Mouse (Mus musculus) gastrocnemius, postnatal 36 days (tissue): ENCODE measurements around the gene Sp2. TPM values are rescaled to one million over a fixed set of nuclear protein-coding genes. Genes with fewer than 3 reads are reported as not detected.

Experiments used
- DNase-seq, 2 experiments: peaks; one replicate each; pipeline ENCODE4 v3.0.0; 2022
- intact Hi-C: fragments of 180-260 bp; cut with DNase I; formaldehyde crosslinking; loops from one replicate; pipeline ENCODE4 v1.15.1; 2025
- total RNA-seq, 2 experiments: library from RNA; stranded (reverse); gene quantifications; 2 replicates each; pipeline ENCODE4 v1.2.3; 2021

The Sp2 gene
- total RNA-seq, 2 experiments from 2014 or later = 8.6 to 12.5 TPM

DNA sequence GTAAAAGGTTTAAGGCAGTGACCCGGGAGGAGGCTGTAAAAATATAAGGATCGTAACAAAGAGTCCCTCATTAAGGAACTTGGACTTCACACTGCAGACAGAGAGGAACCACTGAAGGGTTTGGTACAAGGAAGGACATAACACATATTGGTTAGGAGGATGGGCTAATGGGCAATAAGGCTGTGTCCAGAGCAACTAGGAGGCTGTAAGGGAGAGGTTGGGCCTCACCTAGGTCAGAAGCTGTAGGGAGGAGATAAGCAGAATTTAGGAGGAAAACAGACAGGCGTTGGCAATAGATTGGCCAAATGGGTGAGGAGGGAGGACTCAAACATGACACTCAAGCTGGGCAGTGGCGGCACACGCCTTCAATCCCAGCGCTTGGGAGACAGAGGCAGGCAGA is 65.3 kb downstream of the Sp2 start:
- intact Hi-C loops = no loop called here
- DNase-seq = no peak

DNA sequence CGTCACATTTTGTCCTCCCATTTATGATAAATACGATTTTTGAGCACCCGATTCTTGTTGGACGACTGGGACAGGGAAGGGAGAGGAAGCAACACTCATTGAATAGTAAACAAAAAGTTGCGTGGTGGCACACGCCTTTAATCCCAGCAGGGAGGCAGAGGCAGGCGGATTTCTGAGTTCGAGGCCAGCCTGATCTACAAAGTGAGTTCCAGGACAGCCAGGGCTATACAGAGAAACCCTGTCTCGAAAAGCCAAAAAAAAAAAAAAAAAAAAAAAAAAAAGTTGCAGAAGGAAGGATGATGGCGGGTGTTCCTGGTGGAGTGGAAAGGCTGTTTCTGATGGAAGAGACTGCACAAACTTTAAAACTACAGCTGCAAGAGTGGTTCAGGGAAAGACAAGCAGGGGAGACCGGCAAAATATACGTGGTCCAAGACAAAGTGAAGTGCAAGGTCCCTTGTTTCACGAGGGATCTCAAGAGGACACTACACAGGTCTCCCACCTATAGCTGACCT is 65.8 kb downstream of the Sp2 start:
- intact Hi-C loops = no loop called here
- no peak for DNase-seq

DNA sequence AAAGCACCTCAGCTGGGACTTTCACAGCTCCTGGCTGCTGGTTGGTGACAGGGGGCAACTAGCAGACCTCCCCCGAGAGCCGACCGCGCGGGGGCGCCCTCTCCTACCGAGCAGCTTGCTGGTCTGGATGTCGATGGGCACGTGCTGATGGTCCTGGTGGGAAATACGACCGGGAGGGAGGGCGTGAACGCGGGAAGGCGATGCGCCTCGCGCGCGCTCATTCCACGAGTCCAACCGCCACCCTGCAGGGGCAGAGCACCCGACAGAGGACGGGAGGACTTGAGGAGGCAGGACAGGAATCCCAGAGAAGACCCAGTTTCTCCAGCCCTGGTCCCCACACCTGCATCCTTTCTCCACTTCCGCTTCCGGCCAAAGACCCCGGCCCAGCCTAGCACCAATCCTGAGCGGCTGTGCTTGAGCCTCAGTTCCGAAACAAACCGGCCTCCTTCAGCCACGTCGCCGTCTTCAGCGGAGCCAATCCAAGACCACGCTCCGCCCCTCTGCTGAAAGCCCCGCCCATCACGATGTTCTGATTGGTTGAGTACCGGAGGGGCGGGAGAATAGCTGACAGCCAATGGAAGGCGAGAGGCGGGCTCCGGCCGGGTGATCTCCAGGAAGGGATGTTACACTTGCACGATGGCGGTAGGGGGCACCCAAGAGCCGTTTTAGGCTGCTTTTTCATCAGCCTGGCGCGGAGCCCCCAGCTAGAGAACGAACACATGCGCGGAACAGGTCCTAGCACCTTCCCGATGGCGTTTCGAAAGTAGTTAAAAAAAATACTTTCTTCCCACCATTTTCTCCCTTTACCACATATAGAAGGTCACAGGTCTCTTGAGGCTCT is 66.5 kb downstream of the Sp2 start, which contains the start of gene Cdk5rap3:
Gene Cdk5rap3 (minus strand): TSS at position 453 of the 841 bp plus-strand sequence.
- intact Hi-C loops = no loop called here
- peak; percentile 99 for DNase-seq

DNA sequence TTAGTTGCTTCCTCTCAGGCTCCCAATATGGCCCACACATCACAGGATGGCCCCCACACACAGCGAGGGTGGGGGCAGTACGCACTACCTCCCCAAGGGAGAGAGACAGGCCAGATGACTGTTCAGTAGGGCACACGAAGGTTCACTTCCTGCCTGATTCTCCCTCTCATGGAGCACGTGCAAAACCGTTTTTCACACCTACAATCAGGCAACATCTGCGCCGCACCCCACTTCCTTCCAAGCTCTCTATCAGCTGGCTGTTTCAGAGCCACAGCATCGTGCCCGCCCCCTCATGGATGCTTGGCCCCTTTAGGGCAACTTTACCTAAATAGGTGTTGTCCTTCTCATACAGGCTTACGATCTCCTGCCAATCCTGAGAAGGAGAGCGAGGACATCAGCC is 70.1 kb downstream of the Sp2 start:
- DNase-seq = no peak
- intact Hi-C loops = loop anchor here (5.0 kb wide), 1 partner anchor 145 kb away; no protein-coding TSS in a partner anchor

DNA sequence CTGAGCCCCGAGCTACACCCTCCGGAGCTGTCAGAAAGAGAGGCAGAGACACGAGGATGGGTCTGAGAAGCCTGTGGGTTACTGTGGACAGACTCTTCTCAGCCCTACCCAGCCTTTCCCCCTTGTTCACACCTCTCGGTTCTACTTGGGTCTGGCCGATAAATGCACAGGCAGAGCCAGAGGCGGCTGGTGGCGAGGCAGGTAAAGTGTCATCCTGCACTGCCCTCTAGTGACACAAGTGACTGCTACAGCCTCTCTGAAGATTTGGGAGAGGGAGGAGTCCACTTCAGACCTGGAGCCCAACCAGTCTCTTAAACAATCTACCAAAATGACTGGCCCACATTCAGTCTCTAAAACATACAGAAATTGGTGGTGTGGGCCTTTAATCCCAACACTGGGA is 72.8 kb downstream of the Sp2 start:
- intact Hi-C loops = loop anchor here (1.0 to 5.0 kb wide), 2 partner anchors 43 to 143 kb away; no protein-coding TSS in a partner anchor
- peak; percentile 54 to 57 for DNase-seq

DNA sequence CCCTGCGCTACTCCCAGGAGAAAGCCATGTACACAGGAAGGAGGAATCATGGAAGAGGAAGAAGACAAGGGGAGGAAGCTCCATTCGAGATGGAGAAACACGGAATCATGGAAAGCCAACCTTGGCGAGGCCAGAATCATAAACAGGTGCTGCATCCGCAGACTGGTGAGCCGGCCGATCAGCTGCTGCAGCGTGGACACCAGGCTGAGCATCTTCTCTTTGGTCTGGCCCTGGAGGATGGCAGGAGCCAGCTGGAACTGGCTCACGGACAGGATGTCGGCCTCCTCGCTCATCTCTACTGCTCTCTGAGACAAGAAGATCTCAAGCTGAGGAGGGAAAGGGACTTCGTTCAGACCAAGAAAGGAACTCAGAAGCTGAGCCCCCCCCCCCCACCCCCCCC is 74.2 kb downstream of the Sp2 start:
- intact Hi-C loops = no loop called here
- no peak for DNase-seq

DNA sequence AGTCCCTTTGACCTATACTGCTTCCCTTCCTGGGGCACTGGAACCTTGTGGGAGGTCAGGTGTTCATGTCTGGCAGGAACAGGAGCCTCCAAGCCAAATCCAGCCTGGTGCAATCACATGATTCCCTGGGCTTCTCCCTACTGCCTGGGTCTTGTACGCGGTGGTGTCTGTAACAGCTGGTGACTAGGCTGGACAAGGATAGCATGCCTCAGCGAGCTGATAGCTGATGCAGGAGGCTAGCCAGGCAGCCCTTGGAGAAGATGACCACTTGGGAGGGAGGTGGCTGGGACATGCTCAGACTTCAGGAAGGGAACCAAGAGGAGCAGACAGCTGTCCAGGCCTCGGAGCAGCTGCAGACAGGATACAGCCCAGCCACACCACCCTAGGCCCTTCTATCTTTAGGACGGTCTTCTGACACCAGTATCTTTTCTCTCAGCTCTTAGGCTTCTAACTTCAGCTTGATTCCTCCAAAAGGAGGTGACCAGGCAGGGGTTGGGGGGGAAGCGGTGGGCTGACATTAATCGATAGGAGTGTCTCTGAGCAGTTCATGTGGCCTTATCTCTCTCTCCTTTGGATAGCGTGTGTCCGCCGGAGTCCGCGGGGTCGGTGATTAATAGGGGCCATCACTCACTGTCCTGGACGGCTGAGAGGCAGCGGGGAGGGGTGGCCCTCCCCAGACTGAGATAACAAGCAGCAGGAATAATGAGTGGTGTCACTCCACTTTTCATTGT is 76.2 kb downstream of the Sp2 start:
- intact Hi-C loops = no loop called here
- peak; percentile 59 to 60 for DNase-seq

Other genes starting within 250 kb of the Sp2 start
- 10 to 100 TPM; 10.0 to 10.3 TPM for gene Snx11, start 205.4 kb downstream of the Sp2 start, total RNA-seq
- gene Cbx1, start 193.8 kb downstream of the Sp2 start, total RNA-seq = 10 to 100 TPM; 33.3 to 34.3 TPM
- 100 to 1,000 TPM; 374 to 411 TPM for gene Nfe2l1, start 153.0 kb downstream of the Sp2 start, total RNA-seq
- gene Copz2, start 133.1 kb downstream of the Sp2 start, total RNA-seq = 10 to 100 TPM; 23.1 to 23.6 TPM
- gene Cdk5rap3, start 66.5 kb downstream of the Sp2 start, total RNA-seq = 10 to 100 TPM; 21.0 to 25.3 TPM
- not detected for gene Prr15l, start 54.9 kb downstream of the Sp2 start, total RNA-seq
- gene Pnpo, start 39.0 kb downstream of the Sp2 start, total RNA-seq = 1 to 10 TPM; 6.6 to 7.5 TPM
- gene Sp6, start 30.4 kb upstream of the Sp2 start, total RNA-seq = not detected
- 1 to 10 TPM; 9.6 to 9.8 TPM for gene Scrn2, start 47.0 kb upstream of the Sp2 start, total RNA-seq
- gene Lrrc46, start 58.4 kb upstream of the Sp2 start, total RNA-seq = under 1 TPM in 1 of 2 experiments, not detected in 1; 0.20 TPM
- gene Mrpl10, start 58.6 kb upstream of the Sp2 start, total RNA-seq = 10 to 100 TPM; 40.8 to 45.5 TPM
- gene Osbpl7, start 67.7 kb upstream of the Sp2 start, total RNA-seq = 1 to 10 TPM; 2.6 to 2.9 TPM
- under 1 TPM; 0.44 to 0.69 TPM for gene Tbx21, start 132.4 kb upstream of the Sp2 start, total RNA-seq
- gene Tbkbp1, start 168.5 kb upstream of the Sp2 start, total RNA-seq = 1 to 10 TPM; 5.9 to 6.6 TPM
- 10 to 100 TPM; 46.2 to 52.3 TPM for gene Kpnb1, start 204.9 kb upstream of the Sp2 start, total RNA-seq